Mouse (Mus musculus) erythroblast, adult 5-6 weeks (primary cell): ENCODE data around the gene Lpar3. TPM values are rescaled to one million over a fixed set of nuclear protein-coding genes. Genes with fewer than 3 reads are reported as not detected.
"Not testable (repeated sequence)": the region's sequence is repeated elsewhere in the genome, so short reads cannot be mapped to it uniquely, and the experiment has no call there.

Experiments used
- ATAC-seq: replicated peaks from 2 replicates; pipeline ENCODE4 v1.8.0; 2016; ENCODE audit warnings: moderate number of reproducible peaks, mild to moderate bottlenecking, moderate TSS enrichment, inconsistent platforms; ENCODE audit not compliant: poor library complexity, low FRiP score, severe bottlenecking
- total RNA-seq, 2 experiments: library from RNA; stranded (forward) in 1 of 2; stranded (reverse) in 1 of 2; fragments of 150-400 nt in 1 of 2; fragments of 200-764, 138-1000 nt in 1 of 2; gene quantifications; 2 replicates each; pipeline versions ENCODE4 v1.2.3 to v1.2.4; 2015 to 2017; ENCODE audit warnings: low replicate concordance in 2 of 2

Gene Lpar3
- total RNA-seq, 2 experiments from 2014 or later = not detected

DNA sequence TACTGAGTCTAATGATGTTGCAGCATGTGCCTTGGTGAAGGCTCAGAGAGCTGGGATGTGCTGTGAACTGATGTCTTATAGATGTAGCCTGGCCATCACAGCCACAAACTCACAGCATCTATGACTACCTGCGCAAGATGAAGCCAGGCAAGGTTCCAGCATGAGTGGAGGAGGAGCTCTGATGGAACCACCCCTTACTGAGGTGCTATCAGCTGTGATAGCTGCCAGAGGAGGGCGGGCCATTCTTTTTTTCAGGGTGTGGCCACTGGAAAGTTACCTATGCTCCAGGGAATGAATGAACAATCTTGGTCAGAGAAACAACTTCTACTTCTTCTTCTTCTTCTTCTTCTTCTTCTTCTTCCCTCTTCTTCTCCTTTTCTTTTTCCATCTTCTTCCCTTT, 14.1 kb upstream of the Lpar3 start:
- no peak for ATAC-seq

DNA sequence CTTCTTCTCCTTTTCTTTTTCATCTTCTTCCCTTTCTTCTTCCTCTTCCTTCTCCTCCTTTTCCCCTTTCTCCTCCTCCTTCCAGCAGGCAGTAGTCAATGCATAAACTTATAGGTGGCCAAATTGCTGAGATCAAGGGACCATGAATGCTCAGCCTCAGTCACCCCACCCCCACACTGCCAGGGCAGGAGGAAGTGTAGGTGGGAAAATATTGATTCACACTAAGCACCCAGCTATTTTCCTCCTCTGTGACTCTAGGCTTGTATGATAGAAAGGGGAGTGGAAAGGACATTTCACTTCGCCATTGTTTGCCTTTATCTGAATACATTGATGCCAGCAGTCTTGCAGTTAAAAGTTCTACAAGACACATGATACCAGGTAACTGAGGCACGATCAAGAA, 13.3 kb upstream of the Lpar3 start:
- no peak for ATAC-seq

DNA sequence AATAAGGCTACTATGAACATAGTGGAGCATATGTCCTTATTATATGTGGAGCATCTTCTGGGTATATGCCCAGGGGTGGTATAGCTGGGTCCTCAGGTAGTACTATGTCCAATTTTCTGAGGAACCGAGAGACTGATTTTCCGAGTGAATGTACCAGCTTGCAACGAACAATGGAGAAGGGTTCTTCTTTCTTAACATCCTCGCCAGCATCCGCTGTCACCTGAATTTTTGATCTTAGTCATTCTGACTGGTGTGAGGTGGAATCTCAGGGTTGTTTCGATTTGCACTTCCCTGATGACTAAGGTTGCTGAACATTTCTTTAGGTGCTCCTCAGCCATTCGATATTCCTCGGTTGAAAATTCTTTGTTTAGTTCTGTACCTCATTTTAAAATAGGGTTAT, 11.0 kb upstream of the Lpar3 start:
- ATAC-seq = not testable (repeated sequence)

DNA sequence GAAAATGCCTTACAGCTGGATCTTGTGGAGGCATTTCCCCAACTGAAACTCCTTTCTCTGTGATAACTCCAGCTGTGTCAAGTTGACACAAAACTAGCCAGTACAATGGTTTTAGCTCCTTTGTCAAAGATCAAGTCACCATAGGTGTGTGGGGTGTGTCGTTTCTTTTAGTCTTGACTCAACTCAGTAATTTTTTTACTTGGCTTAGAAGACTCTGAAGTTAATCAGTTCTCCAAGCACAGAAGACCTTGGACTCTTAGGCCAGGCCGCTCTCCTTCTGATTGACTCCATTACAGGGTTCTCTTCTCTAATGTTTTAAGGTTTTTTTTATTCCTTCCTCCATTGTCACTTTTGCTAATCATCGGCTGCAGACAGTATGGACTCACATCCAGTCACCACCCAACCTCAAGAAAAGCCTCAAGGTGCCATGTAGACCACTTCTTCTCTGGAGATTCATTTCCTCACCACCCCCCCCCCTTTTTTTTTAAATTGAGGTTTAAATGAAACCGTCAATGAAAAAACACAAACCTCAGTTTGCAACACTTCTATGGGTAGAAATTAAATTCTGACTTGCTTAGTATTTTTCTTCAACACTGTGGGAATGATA, 9.5 kb upstream of the Lpar3 start:
- ATAC-seq = no peak

DNA sequence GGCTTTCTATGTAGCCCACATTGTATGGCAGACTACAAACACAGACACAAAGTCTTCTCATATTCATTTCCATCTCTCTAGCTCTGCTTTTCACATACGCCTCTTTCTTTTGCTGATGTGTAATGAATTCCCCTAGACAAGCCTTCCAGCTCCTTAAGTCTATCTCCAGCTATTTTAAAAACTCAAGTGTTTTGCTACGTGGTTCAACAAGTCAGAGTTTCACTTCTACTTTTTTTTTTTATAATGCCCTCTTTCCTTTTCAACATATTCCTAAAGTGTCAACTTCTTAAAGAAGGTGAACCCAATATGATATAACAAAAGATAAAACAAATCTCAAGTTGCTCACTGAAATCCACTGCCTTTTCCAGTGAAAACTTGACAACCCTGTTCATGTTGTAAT, 8.8 kb upstream of the Lpar3 start:
- ATAC-seq = no peak

DNA sequence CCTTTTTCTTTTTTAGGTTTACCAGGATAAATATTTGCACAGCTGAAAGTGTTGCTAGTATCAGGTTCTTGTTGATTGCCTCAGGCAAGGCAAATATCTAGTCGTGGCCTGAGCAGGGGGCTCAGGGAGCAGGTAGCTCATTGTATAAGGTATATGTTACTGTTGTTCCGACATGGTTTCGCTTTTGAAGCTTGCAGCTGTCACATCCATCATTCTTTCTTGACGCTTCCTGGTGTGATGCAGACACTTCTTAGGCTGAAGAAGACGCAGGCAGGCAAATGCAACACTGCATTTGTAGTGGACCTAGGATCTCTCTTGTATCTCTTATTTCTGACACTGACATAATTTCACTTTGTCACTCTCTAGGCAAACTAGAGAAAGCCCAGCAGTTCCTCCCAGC, 7.4 kb upstream of the Lpar3 start:
- no peak for ATAC-seq

DNA sequence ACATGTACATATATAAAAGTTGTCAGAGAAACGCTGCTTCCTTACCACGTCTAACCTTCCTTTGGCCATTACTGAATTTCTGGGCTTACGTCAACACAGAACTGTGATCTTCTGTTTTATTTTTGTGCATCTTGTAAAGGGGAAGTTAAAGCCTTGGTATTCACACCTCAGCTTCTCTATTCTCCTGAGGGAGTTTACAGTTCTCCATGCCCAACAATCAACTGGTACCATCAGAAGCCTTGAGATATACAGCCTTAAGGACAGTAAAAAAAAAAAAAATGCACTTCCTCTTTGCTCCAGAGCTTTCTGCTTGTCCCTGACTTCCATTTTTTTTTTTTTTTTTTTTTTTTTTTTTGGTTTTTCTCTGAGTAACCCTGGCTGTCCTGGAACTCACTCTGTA, 4.2 kb upstream of the Lpar3 start:
- no peak for ATAC-seq

DNA sequence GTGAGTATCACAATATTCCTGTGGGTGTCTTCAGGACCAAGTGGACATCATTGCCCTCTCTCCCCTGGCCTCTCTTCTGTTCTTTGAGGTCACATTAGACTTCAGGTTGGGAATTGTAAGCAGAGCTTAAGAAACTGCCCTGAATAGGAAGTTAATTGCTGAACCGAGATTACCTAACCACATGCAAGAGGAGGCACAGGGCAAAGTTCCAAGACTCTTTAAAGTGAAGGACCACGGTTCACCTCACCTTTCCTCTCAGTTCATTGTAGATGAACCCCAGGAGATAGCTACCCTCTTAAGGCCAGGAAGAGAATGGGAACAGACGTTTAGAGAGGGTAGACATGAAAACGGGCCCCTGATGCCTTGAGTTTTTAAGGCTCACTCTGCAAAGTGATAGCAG, 3.5 kb downstream of the Lpar3 start:
- no peak for ATAC-seq

DNA sequence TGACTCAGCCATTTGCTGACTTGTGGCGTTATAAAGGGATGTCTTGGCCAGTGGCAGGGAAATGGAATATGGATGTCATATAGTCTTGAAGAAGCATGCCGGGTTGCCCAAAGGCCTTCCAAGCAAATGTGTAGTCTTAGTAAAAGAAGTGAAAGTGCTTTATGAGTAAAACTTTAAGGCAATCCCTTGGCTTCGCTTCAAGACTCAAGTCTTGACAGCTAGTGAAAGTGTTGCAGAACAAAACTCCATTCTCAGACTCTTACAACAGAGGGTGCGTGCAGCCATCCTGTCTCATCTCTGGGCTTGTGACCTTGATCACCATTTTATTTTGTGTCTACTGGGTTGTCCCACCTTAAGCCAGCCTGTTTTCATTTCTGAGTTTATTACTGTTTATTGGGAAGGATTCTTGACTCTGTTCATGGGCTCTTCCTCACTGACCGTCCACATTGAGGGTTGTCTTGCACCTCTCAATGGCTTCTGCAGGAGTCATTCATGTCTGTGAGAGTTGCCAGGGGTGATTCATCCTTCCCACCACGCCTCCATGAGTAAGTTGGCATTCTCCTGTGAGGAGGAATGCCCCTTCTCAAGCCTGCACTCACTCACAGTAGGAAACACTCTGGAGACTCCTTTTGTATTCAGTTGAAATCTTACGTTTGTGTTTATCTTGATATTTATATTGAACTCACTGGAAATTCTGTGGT, 4.4 kb downstream of the Lpar3 start:
- no peak for ATAC-seq

DNA sequence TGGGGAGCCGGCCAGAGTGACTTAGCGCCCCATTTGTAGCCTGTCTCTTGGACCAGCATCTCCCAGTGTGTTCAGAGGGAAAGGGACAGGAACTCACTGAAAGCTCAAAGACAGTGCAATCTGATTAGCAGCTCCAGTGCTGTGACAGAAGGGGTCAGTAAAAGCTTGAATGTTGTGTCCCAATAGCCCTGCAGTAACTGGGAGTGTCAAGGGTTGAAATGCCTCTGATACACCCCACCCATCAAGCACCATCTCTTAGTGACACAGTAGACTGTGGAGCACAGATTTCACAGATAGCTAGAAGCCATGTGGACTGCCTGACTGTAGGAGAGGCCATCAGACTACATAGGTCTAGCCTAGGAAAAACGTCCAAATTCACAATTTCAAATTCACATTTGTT, 6.7 kb downstream of the Lpar3 start:
- ATAC-seq = no peak

DNA sequence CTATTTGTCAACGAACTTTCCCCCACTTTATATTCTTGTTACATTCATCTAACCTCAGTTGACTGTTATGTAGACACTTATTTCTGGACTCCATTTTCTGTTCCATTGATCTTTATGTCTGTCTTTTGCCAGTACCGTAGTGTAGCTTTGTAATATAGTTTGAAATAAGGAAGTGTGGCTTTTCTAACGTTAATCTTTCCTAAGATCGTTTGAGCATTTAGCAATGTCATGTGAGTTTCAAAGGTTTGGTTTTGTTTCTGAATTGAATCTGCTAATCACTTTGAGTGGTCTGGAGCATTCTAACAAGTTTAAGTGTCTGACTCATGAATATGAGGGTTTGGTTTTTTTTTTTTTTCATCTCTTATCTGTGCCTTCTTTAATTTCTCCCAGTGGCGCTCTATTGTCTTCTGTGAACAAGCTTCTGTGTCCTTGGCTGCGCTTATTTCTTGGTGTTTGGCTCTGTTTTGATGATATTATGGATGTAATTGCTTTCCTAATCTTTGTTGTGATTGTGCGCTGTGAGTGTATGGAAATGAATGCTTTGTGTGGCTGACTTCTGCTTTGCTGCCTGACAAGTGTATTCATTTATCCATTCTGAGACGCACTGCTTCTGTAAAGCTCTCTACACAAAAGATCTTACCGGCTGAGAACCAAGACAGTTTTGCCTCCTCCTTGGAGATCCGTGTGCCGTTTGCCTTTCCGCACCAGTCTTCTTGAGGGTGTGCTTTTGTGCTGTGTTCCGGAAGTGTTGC, 8.0 kb downstream of the Lpar3 start:
- no peak for ATAC-seq

DNA sequence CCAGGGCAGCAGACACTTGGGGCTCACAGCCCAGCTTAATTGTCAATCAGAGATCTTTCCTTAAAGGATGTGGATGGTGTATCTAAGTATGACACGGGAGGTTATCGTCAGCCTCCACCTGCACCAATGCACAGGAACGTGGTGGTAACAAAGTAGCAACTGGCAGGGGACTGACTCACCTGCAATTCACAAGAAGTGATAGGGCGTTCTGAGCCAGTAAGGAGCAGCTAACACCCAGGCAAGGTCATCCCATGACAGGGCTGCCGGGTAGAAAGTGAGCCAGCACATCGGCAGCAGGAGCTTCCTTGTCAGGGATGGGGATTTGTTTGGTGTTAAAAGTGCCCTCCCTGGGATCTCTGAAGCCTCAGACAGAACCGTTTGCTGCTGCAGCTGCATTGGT, 11.9 kb downstream of the Lpar3 start:
- ATAC-seq = no peak

DNA sequence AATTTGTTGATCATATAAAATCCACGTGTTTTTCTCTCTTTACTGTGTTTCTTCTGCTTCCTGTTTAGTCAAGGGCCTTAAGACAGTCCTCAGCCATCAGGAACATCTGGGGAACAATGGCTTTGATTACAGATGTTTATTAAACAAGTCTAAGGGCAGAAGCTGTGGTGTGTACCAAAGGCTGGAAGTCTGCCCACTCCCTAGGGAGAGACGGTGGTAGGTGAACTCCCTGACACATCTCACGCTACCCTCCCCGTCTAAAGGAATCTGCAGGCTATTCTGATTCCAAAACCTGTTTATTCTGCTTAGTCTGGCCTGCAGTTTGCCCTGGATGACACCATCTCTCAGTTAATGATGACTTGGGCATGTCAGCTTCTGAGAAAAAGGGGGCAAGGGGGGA, 13.0 kb downstream of the Lpar3 start:
- no peak for ATAC-seq

DNA sequence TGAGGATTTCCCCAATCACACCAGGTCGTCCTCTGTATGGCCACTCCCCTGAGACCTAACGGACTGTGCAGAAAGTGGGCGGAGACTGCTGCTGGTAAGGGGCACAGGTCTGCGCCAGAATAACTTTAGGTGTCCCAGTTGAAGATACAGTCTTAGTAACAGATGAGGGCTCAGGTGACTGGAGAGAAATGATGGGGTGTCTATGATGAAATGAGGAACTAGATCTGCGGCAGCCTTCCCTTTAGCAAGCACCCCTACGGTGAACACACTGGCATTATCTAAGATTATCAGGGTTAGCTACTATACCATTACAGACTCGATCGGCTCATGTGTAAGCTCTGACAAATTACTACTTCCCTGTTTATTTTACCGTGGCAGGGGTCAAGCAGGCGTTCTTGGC, 13.8 kb downstream of the Lpar3 start:
- ATAC-seq = no peak

DNA sequence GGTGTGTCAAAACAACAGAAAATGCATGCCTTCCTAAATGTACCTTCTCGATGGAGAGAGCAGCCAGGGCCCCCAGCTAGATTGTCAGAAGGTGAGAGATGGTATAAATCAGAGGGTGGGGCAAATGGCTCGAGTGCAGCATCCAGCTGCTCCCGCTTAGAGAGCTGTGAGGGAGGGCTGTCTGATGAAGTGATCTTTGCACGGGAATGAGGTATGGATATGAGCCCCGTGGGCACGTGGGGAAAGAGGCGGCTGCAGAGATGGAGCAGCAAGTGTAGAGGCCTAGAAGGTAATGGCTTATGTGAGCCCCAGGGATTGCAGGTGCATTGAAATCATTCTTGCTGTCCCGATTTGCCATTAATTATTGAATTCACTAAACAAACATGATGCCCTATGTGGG, 15.5 kb downstream of the Lpar3 start:
- ATAC-seq = no peak

DNA sequence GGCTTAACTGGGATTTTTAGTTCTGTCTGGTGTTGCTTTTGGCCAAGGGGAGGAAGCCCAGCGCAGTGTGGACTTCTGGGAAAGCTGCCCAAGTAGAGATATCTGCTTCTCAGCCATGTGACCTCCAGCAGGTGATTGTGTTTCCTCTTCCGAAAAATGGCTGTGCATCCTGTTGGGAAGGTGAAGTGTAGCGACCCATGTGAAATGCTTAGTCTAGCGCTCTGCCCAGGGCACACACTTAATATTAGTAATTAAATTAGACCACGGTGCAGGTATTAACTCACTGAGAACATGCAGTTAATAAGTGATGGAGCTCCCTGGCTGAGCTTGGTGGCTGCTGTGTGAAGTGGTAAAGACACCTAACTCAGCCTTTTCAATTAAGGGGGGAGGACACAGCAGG, 16.9 kb downstream of the Lpar3 start:
- no peak for ATAC-seq

DNA sequence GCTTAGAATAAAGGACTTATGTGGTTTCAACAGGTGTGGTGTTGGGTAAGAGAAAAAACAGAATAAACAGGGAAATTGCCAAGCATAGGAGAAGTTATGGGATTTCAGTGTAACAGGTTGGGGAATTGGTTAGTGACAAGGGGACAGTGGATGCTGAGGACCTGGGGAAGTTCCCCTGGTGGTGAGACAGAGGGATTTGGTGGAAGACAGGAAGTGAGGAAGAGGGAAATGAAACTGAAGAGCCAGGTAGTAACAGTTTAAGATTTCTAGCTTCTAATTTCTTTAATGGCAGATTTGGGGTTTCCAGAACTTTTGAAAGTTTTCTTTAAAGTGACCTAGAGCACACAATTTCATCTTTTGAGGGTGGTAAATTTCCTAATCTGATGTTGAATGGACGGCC, 23.9 kb downstream of the Lpar3 start:
- no peak for ATAC-seq

DNA sequence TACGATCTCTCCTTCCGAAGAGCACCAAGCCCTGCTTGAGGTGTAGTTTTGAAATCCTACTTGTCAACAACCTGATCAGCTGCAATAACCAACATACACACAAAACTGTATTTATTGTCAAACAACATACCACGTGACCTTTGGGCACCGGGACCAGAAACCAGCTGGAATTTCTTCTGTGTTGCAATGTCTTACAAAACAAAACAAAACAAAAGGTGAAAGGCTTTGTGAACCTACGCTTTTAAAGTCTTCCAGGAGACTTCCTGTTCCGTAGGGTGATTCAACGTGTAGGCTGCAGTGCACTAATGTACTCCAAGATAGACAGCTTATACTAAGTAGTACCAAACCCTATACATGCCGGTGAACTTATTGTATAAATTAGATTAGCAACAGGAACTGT, 25.8 kb downstream of the Lpar3 start:
- ATAC-seq = no peak

DNA sequence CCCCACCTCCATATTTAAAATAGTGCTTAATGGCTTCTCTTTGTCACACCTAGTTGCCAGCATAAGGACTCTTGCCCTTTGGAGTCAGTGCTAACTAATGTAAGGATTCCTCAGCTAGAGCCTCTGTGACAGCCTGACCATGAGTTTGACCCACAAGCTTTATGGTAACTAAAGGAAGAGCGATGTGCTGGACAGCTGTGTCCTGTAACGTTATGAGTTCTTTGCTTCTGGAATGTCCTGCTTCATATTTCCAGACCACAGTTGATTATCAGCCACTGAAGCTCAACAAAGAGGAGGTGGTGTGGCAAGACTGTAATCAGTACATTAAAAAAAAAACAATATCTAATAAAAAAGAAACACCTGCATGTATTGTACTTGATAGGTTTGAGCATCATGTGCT, 26.2 kb downstream of the Lpar3 start:
- ATAC-seq = no peak

DNA sequence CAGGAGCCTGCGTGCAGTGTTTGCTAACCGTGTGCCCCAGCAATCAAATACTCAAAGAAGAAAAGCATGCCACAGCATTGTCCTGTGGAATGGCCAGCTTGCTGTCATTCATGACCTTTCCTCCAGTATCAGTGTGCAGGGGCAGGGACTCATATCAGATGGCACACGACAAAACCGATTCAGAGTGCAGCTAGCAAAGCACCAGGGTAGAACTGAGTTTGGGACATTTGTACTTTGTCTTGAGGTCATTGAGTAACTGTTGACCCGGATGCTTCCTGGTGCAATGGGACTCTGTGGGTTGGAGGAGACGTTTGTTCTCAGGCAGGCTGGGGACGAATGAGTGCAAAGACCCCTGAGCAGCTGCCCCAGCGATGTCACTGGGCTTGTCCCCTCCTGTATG, 29.1 kb downstream of the Lpar3 start:
- no peak for ATAC-seq

DNA sequence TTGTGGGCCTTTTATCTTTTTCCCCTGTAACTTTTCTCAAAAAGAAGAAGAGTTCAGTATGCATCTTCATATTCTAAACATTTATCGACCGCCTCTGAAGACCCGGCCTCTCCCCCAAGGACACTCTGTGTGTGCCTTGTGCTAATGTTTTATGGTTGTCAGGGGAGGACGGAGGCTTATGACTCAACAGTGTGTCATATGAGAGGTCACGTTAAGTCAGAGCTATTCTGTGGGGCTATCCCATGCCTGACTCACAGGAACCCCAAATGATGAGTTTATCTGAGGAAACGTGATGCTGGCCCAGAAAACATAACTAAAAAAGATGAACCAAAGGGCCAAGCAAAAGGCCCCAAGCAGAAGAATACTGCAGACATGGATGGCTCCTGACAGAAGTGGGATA, 31.0 kb downstream of the Lpar3 start:
- no peak for ATAC-seq
